Mouse (Mus musculus) lung, postnatal 25 days (tissue): ENCODE data around the gene Kmo.

Experiments
- DNase-seq: peaks from one replicate; pipeline ENCODE4 v3.0.0; 2022; ENCODE audit warnings: low spot score

Gene Kmo

DNA sequence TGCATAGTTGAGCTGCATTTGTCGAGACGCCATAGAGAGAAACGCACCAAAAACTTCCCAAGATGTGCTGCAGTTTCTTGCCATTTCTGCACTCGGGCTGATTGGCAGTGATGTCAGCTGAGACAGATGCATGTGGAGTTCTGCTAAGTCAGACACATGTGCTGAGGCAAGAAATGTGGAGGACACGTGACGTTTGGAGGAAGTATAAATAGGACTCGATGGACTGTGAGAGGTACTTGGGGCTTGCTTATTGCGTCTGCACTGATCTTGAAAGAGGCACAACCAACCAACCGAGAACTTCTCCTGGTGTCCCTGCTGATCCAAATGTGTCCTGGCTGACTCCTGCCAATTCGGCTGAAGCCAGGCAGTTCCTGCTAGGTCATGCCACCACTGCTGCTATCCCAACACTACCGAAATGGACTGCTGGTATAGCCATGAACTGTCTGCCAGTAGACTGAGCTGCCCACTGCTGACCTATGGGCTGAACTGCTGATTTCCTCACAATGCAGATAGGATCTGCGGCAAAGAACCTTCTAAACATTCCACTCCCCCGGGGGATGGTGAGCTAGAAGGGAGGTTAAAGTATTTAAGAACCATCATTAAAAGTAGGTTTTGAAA lies at the start of gene Kmo:
Gene Kmo, plus strand, starts transcription at position 568 of the 618 bp plus-strand sequence.
- DNase-seq = no peak

DNA sequence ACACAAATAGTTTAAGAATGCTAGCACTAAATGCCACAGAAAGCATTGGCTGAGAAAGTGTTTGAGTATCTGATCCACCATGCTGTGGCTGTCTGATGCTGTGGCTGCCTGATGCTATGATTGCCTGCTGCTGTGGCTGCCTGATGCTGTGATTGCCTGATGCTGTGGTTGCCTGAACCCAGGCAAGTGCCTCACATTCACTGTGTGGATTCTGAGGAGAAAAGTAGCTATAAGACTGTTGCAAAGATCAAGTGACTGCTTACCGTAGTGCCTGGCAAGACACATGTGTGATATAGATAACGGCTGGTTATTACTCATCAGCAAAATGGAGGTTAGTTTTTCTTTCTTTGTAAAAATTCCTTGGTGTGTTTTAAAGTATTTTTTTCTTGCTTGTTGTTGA lies 46.1 kb upstream of the Kmo start:
- no peak for DNase-seq

DNA sequence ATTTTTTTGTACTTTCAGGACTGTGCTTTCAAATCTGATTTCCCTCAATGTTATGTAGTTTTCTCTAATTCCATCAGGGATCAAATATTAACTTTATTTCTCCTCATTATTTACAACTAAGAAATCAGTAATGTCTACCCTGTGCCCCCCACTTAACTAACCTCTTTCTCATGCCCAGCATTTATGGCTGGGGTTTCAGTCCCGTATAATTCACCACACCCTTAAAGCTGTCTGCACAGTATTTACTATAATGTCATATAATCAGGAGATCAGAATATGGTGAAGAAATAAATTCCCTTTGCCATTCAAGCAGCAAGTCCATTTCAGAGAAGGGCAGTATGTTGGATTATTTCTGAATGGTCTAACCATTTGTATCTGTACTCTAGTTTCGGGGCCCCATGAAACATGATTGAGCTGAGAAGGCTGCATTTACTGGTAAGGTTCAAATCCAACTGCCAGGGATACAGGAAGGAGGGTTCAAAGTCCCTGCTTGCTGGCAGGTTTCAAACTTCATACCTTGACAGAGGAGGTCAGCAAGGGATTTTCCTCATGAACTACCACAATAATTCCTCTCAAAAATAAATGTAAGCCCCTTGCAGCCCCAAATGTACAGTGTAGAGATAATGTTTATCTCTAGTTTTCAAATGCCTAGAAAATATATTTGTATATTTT lies 41.6 kb upstream of the Kmo start:
- no peak for DNase-seq

DNA sequence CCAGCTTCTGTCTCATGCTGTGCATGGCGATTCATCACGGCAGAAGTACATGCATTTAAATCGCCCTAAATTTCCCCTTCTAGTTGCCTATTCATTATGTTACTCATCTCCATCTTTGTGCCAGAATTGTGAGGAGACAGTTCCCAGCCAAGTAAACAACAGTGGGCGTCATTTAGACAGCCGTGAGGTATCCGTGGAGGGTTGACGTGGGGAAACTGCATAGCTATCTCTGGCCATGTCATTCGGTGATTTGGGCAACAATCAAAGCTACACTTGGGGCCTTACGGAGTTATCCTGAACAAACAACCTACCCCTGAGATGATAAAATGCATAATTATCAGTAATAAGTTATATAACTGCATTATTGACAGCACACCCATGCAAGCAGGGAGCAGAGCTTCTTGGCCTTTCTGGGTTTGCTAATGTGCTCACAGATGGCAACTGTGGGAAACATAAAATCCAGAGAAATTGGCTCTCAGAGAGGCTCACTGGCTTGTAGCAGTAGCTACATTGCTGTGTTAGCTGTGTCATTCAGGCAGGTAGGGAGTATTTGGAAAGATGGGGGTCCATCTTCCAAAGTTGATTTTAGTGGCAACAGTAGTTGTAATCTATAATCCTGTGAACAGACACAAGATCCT lies 40.5 kb upstream of the Kmo start:
- no peak for DNase-seq

DNA sequence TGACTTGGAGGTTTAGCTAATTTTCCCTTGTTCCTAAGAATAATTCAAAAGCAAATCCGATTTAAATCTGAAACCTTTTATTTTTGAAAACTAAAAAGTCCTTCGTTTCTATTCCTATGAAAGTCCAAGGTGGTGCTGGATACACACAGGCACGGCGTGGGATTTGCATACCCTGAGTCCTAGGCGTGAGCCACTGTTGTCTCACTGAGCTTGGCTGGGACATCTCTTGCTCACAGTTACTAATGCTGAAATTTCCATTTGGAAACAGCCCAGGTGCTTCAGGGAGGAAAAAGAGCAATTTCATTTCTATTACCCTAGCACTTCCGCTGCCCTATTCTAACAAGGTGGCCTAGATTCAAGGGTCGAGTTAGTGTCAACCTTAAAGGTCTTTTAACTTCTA lies 39.8 kb upstream of the Kmo start:
- no peak for DNase-seq

DNA sequence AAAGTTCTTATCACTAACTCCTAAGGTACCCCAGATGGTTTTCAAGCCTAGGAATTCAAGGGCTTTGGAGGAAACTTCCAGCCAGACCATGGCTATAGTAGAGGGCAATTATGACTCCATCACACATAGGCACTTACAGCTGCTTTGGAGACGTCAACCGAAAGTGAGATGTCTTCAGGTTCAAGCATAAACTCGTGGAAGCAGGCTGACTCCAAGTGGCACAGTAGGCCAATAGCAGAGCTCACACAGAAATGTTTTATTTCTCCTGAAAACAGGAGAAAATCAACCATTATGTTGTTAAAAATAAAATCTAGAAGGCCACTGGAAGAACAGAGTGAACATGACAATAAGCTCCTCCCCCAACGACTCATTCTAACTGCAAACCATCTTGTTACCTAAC lies 37.4 kb upstream of the Kmo start:
- no peak for DNase-seq

DNA sequence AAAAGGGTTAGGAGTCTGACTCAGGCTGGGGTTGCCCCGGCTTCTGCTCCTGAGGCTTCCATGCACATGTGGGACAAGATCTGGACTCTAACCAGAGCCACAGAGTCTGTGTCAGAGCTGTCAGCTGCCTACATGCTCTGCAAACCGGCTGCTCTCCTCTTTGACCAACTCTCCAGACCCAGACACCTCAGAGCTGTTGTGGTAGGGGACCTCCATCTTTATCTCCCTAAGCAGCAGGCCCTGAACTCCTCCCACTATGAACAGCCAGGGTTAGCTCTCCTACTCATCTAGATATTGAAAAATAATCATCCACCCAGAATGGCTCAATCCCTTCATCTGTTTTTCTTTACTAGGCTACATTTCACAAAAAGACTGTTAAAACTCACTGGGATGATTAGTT lies 34.9 kb upstream of the Kmo start:
- no peak for DNase-seq

DNA sequence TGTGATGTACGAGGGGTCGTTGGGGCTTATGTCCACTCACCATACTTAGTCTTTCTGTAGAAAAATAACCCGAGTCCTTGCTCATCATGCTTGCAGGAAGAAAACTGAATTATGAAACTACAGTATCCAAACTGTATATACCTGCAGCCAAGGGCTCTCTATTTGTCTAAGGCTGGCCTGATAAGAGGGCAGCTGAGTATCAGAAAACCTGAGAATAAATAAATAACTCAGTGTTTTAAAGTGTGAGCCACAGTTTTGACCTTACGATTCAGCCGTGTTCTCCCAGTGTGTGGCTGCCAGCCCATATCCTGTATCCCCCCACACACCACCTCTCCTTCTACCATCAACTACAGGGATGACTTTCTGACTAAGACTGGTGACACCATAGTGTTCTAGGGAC lies 33.5 kb upstream of the Kmo start:
- DNase-seq = no peak

DNA sequence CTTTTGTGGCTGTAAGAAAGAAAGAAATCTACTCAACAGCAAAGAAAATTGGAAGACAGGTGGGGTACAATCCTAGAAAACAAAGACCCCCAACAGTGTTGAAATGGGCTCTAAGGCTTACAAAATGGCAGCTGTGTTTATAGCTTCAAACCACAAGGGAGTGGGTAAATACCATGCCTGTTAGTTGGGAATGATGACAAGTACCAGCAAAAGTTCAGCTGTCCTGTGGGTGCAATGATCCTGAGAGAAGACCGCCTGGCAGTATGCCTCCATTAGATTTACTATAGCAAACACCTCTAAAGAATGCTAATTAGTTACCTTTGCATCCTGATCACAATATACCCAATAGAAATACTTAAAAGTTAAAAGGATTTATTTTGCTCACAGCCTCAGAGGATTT lies 27.3 kb upstream of the Kmo start:
- DNase-seq = no peak

DNA sequence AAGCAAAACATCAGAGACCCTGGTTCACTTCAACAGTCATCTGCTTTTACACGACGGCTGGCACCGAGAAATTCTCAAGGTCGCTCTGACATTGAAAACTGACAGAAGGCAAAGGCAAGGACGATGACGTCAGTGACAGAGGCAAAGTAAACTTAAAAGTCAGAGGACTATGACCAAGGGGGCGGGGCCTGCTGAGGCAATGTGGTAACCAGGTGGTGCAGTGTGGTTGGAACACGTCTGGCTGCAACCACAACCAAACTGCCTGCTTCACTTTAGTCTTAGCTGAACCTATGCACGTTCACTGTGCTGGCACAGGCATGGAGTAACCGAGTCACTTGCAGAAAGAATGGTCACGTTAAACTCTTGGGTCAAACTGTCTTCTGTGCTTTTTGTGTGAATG lies 17.9 kb upstream of the Kmo start:
- DNase-seq = no peak

DNA sequence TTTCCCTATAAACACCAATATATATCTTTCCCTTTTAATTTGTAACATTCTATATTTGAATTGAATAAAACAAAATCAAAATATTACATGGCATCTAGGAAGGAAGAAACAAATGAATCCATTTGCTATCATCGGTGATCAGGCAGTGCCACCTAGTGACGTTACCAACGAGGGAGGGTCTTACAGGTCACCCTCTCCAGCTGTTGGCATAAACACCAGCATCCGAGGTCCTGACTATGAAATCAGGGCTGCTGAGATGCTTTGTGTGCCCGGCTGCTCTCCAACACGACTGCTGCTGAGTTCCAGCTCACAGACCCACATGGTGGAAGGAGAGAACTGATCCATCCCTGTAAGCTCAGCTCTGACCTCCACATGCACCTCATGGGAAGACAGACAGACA lies 16.8 kb upstream of the Kmo start:
- DNase-seq = no peak

DNA sequence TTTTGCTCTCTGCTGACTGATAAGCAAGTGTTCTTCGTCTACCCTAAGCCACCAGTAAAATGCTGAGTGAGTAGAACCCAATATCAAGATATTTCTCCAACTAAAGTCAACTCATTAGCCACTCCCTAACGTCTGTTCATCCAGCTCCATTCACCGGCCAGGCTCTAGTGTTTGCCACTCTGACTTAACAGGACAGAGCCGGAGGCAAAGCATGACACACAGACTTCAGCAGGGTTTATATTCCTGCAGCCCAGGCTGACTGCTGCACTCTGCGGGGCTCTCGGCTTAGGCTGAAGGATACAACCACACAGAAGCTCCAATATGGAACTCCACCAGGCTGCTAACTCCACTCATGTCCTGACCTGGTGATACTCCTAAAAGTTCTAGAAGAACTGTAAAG lies 12.9 kb upstream of the Kmo start:
- no peak for DNase-seq

DNA sequence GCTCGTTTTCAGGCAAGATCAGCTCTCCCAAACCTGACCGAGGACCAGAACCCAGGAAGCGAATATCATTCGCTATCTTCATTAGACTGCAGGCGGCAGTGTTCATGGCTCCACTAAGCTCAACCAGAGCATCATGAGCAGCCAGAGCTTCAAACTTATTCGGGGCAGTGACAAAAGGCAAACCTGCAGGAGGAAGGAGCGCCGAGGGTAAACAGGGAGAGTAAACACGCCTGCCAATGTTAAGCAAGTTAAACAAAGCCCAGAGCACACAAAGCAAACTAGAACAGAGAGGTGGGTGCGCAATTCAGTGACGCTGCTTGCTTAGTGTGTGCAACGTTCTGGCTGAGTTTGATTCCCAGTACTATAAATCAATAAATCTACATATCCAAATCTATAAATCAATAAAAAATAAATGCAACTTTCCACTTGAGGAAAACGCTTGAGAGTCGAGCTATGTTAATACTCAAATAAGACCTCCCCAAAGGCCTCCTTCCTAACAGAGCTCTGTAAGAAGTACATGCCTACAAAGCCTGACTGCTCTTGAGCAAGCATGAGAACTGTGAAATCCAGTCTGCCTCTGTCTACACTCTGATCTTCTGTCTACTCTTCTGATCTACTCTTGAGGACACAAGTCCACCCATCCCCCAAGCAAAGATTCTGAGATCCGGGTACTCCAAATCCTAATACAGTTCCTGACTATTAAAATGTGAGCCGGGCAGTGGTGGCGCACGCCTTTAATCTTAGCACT lies 12.2 kb upstream of the Kmo start:
- peak; percentile 15 for DNase-seq

DNA sequence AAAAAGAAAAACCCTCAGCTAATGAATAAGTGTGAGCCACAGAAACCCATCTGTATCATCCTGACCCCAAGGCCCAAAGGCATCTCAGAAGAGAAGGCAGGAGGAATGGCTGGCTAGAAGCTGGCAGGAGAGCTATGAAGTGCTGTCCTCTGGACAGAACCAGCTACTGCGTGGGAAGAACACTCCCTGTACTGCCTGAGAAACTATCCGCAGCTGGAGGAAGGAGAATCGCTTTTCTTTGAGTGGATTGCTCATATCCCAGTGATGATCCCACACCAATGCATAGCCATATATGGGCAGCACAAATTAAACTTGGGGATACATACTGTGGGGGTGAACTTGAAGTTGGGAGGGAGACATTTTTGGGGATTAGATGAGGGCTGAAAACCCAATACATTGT lies 11.5 kb upstream of the Kmo start:
- DNase-seq = no peak

DNA sequence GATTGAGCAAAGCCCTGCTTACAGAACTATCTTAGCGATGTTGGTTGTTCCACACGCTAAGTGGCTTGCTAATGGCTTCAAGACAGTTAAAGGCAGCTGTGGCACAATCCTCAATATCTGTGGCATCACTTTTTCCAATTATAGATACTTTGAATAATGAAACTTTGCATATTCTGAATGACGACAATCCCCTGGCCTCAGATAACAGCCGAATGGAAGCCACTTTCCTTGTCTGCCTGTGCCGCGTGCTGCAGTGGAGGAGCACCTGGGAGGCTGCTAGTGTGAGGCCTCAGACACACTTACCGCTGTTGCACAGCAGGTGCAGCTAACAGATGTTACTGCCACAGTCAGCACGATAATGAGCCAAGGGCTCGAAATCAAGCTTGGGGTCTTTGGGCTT lies 5.2 kb upstream of the Kmo start:
- DNase-seq = no peak

DNA sequence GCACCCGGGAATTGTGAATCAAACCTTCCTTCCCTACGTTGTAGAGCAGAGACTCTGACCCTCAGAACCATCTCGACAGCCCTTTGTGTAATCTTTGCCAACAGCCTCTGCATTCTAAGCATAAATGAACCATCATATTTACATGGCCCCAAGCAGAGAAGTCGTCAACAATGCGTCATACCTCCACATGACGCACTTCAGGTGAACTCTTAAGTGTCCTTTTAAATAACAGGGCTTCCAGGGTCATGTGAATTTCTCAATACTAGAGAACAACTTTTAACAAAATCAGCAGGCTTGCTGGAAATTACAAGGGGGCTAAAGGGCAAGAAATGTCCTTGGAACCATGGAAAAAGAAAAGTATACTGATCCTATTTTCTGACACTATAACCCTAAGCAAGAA lies 3.5 kb downstream of the Kmo start:
- DNase-seq = no peak

DNA sequence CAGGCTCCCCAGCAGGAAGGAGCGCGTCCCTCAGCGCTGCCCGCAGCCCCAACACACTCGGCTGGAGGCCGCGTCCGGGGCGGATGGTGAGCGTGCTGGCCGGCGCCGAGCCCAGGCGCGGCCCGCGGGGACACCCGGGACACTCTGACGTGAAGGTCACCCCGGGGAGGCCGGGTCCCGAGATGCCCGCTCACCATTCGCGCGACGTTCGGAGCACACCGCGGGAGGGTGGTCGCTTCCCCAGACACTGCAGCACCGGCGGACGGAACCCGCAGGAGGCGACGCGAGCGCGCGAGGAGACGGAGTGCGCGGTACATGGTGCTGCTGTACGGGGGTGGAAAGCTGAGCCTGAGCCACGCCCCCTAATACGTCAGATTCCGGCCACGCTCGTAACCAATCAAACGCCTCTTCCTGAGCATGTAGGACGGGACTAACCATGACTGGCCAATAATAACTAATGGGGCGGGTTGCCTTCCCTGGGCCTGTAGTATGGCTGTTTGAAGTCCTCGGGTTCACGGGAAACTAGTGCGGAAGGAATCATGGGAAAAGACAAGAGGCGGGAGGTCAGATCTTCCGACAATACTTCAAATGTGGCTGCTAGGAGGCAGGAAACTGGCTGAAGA lies 5.2 kb downstream of the Kmo start, which contains the start of gene Fh1:
Gene Fh1, minus strand, starts transcription at position 379 of the 623 bp plus-strand sequence.
- peak; percentile 98 for DNase-seq

DNA sequence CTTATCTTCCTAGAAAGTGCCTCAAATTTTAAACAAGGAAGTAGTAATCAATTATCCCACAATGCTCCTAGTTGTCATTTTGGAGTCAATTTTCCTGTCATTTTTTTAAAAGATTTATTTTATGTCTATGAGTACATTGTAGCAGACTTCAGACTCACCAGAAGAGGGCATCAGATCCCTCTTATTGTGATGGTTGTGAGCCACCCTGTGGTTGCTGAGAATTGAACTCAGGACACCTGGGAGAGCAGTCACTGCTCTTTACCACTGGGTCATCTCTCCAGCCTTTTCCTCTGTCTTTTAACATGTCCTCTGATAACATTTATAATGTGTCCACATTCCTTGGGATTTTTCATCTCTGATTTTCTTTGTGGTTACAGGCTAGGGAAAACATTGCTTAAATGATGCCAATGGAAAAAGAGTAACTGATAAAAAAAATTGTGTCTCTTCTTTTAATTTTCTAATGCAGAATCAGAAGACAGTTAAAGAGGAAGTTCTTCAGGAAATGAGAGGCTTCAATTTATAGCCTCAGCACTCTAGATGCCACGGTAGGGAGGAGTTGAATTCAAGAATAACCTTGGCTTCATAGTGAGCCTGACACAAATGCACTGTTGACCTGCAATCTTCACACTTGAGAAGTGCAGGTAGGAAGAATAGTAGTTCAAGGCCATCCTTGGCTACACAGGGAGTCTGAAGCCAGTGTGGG lies 6.0 kb downstream of the Kmo start:
- DNase-seq = peak; percentile 35

DNA sequence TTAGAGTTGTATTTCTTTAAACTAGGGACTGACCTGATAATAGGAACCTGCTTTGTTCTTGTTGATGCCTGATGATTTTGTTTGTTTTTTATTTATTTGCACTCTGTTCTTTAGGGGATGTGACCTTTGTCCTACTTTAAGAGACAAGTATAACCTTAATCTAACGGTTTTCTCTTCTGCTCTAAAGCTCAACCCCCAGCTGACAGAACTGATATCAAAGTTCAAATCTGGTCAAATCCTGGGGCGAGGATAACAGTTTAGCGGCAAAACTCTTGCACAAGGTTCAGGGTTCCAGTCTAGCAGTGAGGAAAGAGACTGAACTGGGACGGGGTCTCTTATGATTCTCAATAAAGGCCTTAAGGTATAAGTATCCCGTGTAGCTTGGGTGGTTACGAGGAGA lies 9.1 kb downstream of the Kmo start:
- no peak for DNase-seq

DNA sequence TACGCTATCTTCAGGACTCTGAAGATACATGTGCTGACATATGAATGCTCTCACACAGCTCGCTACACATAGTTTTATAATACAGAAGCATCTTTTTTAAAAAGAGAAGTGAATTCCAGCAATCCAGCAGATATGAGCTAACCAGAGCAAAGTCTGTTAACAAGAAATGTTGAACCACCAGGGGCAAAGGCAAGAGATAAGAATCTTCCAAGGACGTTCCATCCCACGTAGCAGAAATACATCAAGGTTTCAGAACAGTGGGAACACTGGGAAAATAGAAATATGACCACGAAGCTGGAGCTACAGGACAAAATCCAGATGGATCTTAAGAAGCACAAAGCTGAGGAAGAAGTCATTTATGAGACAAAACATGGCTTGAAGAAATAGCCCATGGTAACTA lies 10.2 kb downstream of the Kmo start:
- no peak for DNase-seq

DNA sequence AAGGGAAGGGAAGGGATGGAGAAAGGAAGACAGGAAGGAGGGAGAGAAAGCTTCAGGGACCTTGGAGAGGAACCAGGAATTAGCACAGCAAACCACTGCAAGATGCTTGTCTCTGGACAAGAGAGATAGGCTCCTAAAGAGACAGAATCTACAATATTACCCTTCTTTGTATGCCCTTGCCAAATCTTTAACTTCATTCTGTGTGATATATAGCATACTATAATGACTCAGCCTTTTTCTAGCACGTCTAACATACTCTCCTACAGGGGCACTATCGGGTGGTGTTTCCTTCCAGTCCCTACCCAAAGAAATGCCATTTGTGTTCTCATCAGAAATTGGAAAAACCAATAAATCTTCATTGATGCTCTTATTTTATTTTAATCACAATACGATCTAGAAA lies 10.9 kb downstream of the Kmo start:
- no peak for DNase-seq

DNA sequence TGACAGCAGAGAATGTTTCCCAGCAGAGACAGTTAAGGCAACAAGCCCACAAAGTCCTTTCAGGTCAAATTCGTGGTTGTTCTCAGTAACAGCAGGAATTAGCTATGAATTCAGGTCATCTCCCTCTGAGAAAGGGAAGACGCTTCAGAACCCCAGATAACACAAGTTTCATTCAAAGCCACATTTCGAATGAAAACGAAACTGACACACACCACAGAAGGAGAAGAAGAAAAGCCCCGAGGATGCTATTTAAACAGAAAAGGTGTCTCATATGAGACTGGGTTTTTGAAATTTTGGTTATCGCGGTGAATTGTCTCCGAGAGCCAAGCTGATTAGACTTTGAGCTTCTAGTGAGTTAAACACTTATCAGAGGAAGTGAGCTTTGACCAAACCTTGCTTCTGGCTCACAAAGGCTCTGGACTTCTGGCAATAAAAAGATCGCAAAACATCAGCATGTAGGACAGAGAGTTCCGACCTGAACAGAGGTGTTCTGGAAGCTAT lies 11.6 kb downstream of the Kmo start:
- DNase-seq = peak; percentile 7
